ENCODE assay signal across 9 mouse cellular contexts in genomic region chr4:136283783-136284182, GRCm38 (mm10). TPM values are rescaled to one million over a fixed set of nuclear protein-coding genes. Genes with fewer than 3 reads are reported as not detected.
A peak's percentile ranks its signal among the peaks of the same experiment; 100 is the strongest.
DNase-seq lines count a peak whose midpoint lies in the region; ATAC-seq lines count a peak whose summit lies in the region.
"Had no signal": no experiment of that assay in that cellular context is flagged by ENCODE, and none has a peak within 500 bp of the region (broad histone marks: within the 10 kb centered on the region; RNA-seq: fewer than 3 reads in every experiment).

No protein-coding gene starts in this region.

- peak overlapping the region; percentile 94 for H3K4me2 ChIP-seq in heart, embryonic 14.5 days (ENCODE audit: low read length)
- peak overlapping the region; percentile 87 for H3K4me2 ChIP-seq in forebrain, embryonic 12.5 days

- no peak for ATAC-seq in heart, embryonic 14.5 days (ENCODE audit: insufficient number of reproducible peaks, insufficient read depth, low FRiP score, low read depth)
- ATAC-seq in forebrain, embryonic 12.5 days (ENCODE audit: low FRiP score), result no peak
- ATAC-seq in CD4-positive, CD25-positive, alpha-beta regulatory T cell, adult 4 months, result no peak

- peak overlapping the region; percentile 85 for H3K9ac ChIP-seq in heart, embryonic 14.5 days (ENCODE audit: low read length)
- no peak overlapping the region for H3K9ac ChIP-seq in forebrain, embryonic 12.5 days

- WGBS in heart, embryonic 14.5 days, result 45% methylated on average over 2 of the region's 2 CpGs
- WGBS in forebrain, embryonic 12.5 days, result 6% methylated on average over 2 of the region's 2 CpGs
- WGBS in midbrain, embryonic 10.5 days, result 16% methylated on average over 2 of the region's 2 CpGs

- H3K4me1 ChIP-seq in heart, embryonic 14.5 days (ENCODE audit: control insufficient read depth in 2 of 2, insufficient read depth in 2 of 2, low read length in 2 of 2), result peaks cover 18 to 35% of the 10 kb centered on the region in 2 experiments
- H3K4me1 ChIP-seq in forebrain, embryonic 12.5 days, result peaks cover 45% of the 10 kb centered on the region
- peaks cover 56% of the 10 kb centered on the region for H3K4me1 ChIP-seq in midbrain, embryonic 10.5 days

- no peak for DNase-seq in heart, adult 9 months (ENCODE audit: low spot score in 2 of 2)
- peak; percentile 54 for DNase-seq in R1 (ENCODE audit: low read depth, low spot score)
- DNase-seq in midbrain, embryonic 10.5 days (ENCODE audit: low spot score), result peak; percentile 29
- DNase-seq in adrenal gland, postnatal 4 days (ENCODE audit: low spot score in 2 of 2), result no peak
- no peak for DNase-seq in natural killer cell, adult 2 months (ENCODE audit: low spot score in 2 of 2)

- H3K9me3 ChIP-seq in heart, embryonic 14.5 days (ENCODE audit: control insufficient read depth, low read length), result peaks cover 4% of the 10 kb centered on the region; the same call in 1 of the 2 replicates
- H3K9me3 ChIP-seq in forebrain, embryonic 12.5 days, result peaks cover 5% of the 10 kb centered on the region
- H3K9me3 ChIP-seq in midbrain, embryonic 10.5 days (replicated peaks), result peaks cover 10% of the 10 kb centered on the region

- H3K27me3 ChIP-seq in heart, embryonic 14.5 days (ENCODE audit: control insufficient read depth, insufficient read depth, low read length), result no peaks in the 10 kb centered on the region
- H3K27me3 ChIP-seq in forebrain, embryonic 12.5 days, result peaks cover 5% of the 10 kb centered on the region
- peaks cover 16% of the 10 kb centered on the region for H3K27me3 ChIP-seq in midbrain, embryonic 10.5 days (ENCODE audit: low read depth, poor library complexity, severe bottlenecking)

- H3K4me3 ChIP-seq in heart, embryonic 14.5 days (ENCODE audit: control insufficient read depth in 1 of 2, insufficient read depth in 1 of 2, low read depth in 1 of 2, low read length in 2 of 2), result 0 out of 4 replicates have a peak overlapping the region, but pooled peaks of 1 of the 2 experiments have one; percentile 61
- H3K4me3 ChIP-seq in forebrain, embryonic 12.5 days (replicated peaks), result no peak overlapping the region
- H3K4me3 ChIP-seq in midbrain, embryonic 10.5 days, result no peak overlapping the region

- peaks cover 20% of the 10 kb centered on the region for H3K36me3 ChIP-seq in heart, embryonic 14.5 days (ENCODE audit: control insufficient read depth, insufficient read depth, low read length)
- peaks cover 17% of the 10 kb centered on the region for H3K36me3 ChIP-seq in forebrain, embryonic 12.5 days (replicated peaks)
- peaks cover 17% of the 10 kb centered on the region for H3K36me3 ChIP-seq in midbrain, embryonic 10.5 days

- H3K27ac ChIP-seq in heart, embryonic 14.5 days (replicated peaks in 1 of 2; ENCODE audit: control insufficient read depth in 1 of 2, insufficient read depth in 1 of 2, low read depth in 2 of 2, low read length in 2 of 2), result peak overlapping the region; percentile 95 to 99
- peak overlapping the region; percentile 94 for H3K27ac ChIP-seq in forebrain, embryonic 12.5 days
- H3K27ac ChIP-seq in midbrain, embryonic 10.5 days (replicated peaks), result peak overlapping the region; percentile 92
- H3K27ac ChIP-seq: macrophage had no signal

RNA-seq across cellular contexts. Expression of gene Zfp46, which starts 0.7 kb away (rescaled TPM):
- 23.1 and 27.6 TPM in 2 replicates for polyA plus RNA-seq in heart, embryonic 14.5 days (2014; fragmentation: Nextera tagmentation; extraction: Ambion mirVana)
- 25.8 and 38.1 TPM in 2 replicates for polyA plus RNA-seq in forebrain, embryonic 12.5 days (2016; fragmentation: Nextera tagmentation; extraction: Ambion mirVana)
- polyA plus RNA-seq in midbrain, embryonic 10.5 days (2016; fragmentation: Nextera tagmentation; extraction: Ambion mirVana), result 23.3 and 30.3 TPM in 2 replicates
- total RNA-seq in adrenal gland, postnatal 4 days (2021), result 10 to 100 TPM; 39.2 to 41.8 TPM
- polyA plus RNA-seq in CD4-positive, CD25-positive, alpha-beta regulatory T cell, adult 4 months (2017; shearing (Covaris generic)), result 10 to 100 TPM in 1 of 2 experiments, 1 to 10 TPM in 1; 9.7 to 12.3 TPM

RNA-seq across cellular contexts. Expression of gene Hnrnpr, which starts 27.0 kb away (rescaled TPM):
- polyA plus RNA-seq in heart, embryonic 14.5 days (2014; fragmentation: Nextera tagmentation; extraction: Ambion mirVana), result 85.3 and 88.8 TPM in 2 replicates
- 256 and 266 TPM in 2 replicates for polyA plus RNA-seq in forebrain, embryonic 12.5 days (2016; fragmentation: Nextera tagmentation; extraction: Ambion mirVana)
- 229 and 258 TPM in 2 replicates for polyA plus RNA-seq in midbrain, embryonic 10.5 days (2016; fragmentation: Nextera tagmentation; extraction: Ambion mirVana)
- total RNA-seq in adrenal gland, postnatal 4 days (2021), result 100 to 1,000 TPM; 132 to 134 TPM
- 100 to 1,000 TPM in 1 of 2 experiments, 10 to 100 TPM in 1; 78.7 to 103 TPM for polyA plus RNA-seq in CD4-positive, CD25-positive, alpha-beta regulatory T cell, adult 4 months (2017; shearing (Covaris generic))

RNA-seq across cellular contexts. Expression of gene Tcea3, which starts 36.3 kb away (rescaled TPM):
- 64.7 and 74.6 TPM in 2 replicates for polyA plus RNA-seq in heart, embryonic 14.5 days (2014; fragmentation: Nextera tagmentation; extraction: Ambion mirVana)
- polyA plus RNA-seq in forebrain, embryonic 12.5 days (2016; fragmentation: Nextera tagmentation; extraction: Ambion mirVana), result 1.6 and 1.9 TPM in 2 replicates
- polyA plus RNA-seq in midbrain, embryonic 10.5 days (2016; fragmentation: Nextera tagmentation; extraction: Ambion mirVana), result 0.79 and 0.81 TPM in 2 replicates
- 10 to 100 TPM; 10.6 to 13.1 TPM for total RNA-seq in adrenal gland, postnatal 4 days (2021)
- 1 to 10 TPM in 1 of 2 experiments, not detected in 1; 1.2 TPM for polyA plus RNA-seq in CD4-positive, CD25-positive, alpha-beta regulatory T cell, adult 4 months (2017; shearing (Covaris generic))
- polyA plus RNA-seq: macrophage had no signal

Comparison
In these comparisons a context has a peak if more than half of its experiments do, and no peak if none do; other contexts are left out.
1. DNase-seq: peak in R1 (single experiment) and midbrain, embryonic 10.5 days (single experiment); none in heart, adult 9 months (0 of 2), adrenal gland, postnatal 4 days (0 of 2) and natural killer cell, adult 2 months (0 of 2).
2. RNA of gene Tcea3, which starts 36.3 kb away (polyA plus RNA-seq): 64.7 to 74.6 TPM in heart, embryonic 14.5 days; 1.6 to 1.9 TPM in forebrain, embryonic 12.5 days, 1.2 TPM in CD4-positive, CD25-positive, alpha-beta regulatory T cell, adult 4 months and 0.79 to 0.81 TPM in midbrain, embryonic 10.5 days; every median in the first group is over 10 times any median in the second.
3. Peak in every context shown above with its lines, with median percentiles within 50 percentile points of each other: H3K27ac ChIP-seq.